Mouse (Mus musculus) kidney, adult 11 months (tissue): ENCODE results near the gene Hsd3b2.
"Not testable (repeated sequence)": the region's sequence is repeated elsewhere in the genome, so short reads cannot be mapped to it uniquely, and the experiment has no call there.

ENCODE experiments used
- DNase-seq: peaks from one replicate; pipeline ENCODE4 v3.0.0; 2022

Hsd3b2 gene

GRCm38 (mm10) chr3:98724376-98724775, at the start of gene Hsd3b2:
Hsd3b2 (minus strand) TSS chr3:98724543.
- peak; percentile 27 for DNase-seq

- no peak for DNase-seq
These were observed 39.8 kb upstream of the Hsd3b2 start for GRCm38 (mm10) chr3:98764155-98764554.

- DNase-seq: no peak
These were observed 32.5 kb upstream of the Hsd3b2 start for GRCm38 (mm10) chr3:98756836-98757235.

- no peak for DNase-seq
These were observed 27.8 kb upstream of the Hsd3b2 start for GRCm38 (mm10) chr3:98752171-98752570.

- DNase-seq: not testable (repeated sequence)
These were observed 16.7 kb upstream of the Hsd3b2 start for GRCm38 (mm10) chr3:98741043-98741442.

GRCm38 (mm10) chr3:98734340-98734739, 10.0 kb upstream of the Hsd3b2 start:
- DNase-seq: no peak

- DNase-seq: no peak
These were observed 9.4 kb upstream of the Hsd3b2 start for GRCm38 (mm10) chr3:98733724-98734123.

GRCm38 (mm10) chr3:98726281-98726680, 1.9 kb upstream of the Hsd3b2 start:
- DNase-seq: peak; percentile 71

- DNase-seq: no peak
These were observed 3.6 kb downstream of the Hsd3b2 start for GRCm38 (mm10) chr3:98720740-98721139.

GRCm38 (mm10) chr3:98682401-98682800, 41.9 kb downstream of the Hsd3b2 start:
- DNase-seq: peak; percentile 23

- DNase-seq: peak; percentile 78
These were observed 43.6 kb downstream of the Hsd3b2 start for GRCm38 (mm10) chr3:98680786-98681185.
